22 mouse cellular contexts compared by ENCODE assay signal in the genomic region with DNA sequence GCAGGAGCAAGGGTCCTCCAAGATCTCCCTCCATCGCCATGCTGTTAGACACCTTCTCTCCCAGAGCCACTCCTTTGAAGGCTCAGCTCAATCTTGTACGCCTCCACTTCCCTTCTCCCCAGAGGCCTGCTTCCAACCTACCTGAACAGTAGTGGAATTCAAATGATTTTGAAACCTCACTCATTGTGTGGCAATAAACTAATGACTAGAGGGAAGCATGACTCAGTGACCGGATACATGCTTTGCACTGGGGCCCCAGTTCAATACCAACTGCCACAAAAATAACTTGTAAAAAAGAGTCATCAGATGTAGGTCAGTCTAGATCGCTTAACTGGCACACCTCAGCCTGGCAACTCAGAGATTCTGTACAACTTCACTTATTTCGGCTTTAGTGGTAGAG. TPM values are rescaled to one million over a fixed set of nuclear protein-coding genes. Genes with fewer than 3 reads are reported as not detected.
DNase-seq lines count a peak whose midpoint lies in the region; ATAC-seq and TF ChIP-seq lines count a peak whose summit lies in the region.
"Had no signal": no experiment of that assay in that cellular context is flagged by ENCODE, and none has a peak within 500 bp of the region (broad histone marks: within the 10 kb centered on the region; RNA-seq: fewer than 3 reads in every experiment).

No protein-coding gene starts in this region.

- 92% methylated on average over 5 of the region's 5 CpGs for WGBS in hindbrain, embryonic 14.5 days
- 92% methylated on average over 5 of the region's 5 CpGs for WGBS in hindbrain, embryonic 11.5 days
- WGBS in lung, postnatal 0 days = 82% methylated on average over 5 of the region's 5 CpGs
- 96% methylated on average over 5 of the region's 5 CpGs for WGBS in thymus, adult 2 months

- H3K4me3 ChIP-seq in hindbrain, embryonic 14.5 days (replicated peaks; ENCODE audit: low read length) = no peak overlapping the region
- H3K4me3 ChIP-seq in hindbrain, embryonic 11.5 days (ENCODE audit: low read depth, low read length) = no peak overlapping the region
- H3K4me3 ChIP-seq in lung, postnatal 0 days (ENCODE audit: low read depth, low read length) = no peak overlapping the region
- H3K4me3 ChIP-seq in thymus, adult 2 months (ENCODE audit: control insufficient read depth, insufficient read depth, low read length) = no peak overlapping the region
- H3K4me3 ChIP-seq: heart, embryonic 15.5 days; limb, embryonic 10.5 days; midbrain, embryonic 13.5 days had no signal

- no peak overlapping the region for H3K27ac ChIP-seq in hindbrain, embryonic 14.5 days
- no peak overlapping the region for H3K27ac ChIP-seq in hindbrain, embryonic 11.5 days (ENCODE audit: low read depth, low read length)
- H3K27ac ChIP-seq in lung, postnatal 0 days (ENCODE audit: low read length) = no peak overlapping the region
- no peak overlapping the region for H3K27ac ChIP-seq in thymus, adult 2 months (ENCODE audit: control insufficient read depth, insufficient read depth, low read length)
- H3K27ac ChIP-seq: embryonic facial prominence, embryonic 10.5 days; heart, embryonic 15.5 days; limb, embryonic 10.5 days; midbrain, embryonic 13.5 days had no signal

- no peak for DNase-seq in hindbrain, embryonic 14.5 days (ENCODE audit: low spot score)
- no peak for DNase-seq in hindbrain, embryonic 11.5 days (ENCODE audit: low spot score)
- DNase-seq in lung, postnatal 0 days (ENCODE audit: low spot score) = peak; percentile 19
- DNase-seq in lung, adult 18-20 months = no peak
- DNase-seq in gonadal fat pad, adult 2 months (ENCODE audit: low read depth) = peak; percentile 46
- no peak for DNase-seq in thymus, adult 2 months
- no peak for DNase-seq in adipocyte (ENCODE audit: low spot score)
- DNase-seq: adrenal gland, postnatal 36 days; cerebellum, adult 11-12 months; cerebellum, postnatal 10 days; gastrocnemius, postnatal 36 days; heart, postnatal 36 days; kidney, adult 2 months; kidney, postnatal 10 days had no signal

- peaks cover 22% of the 10 kb centered on the region for H3K4me1 ChIP-seq in hindbrain, embryonic 14.5 days (replicated peaks; ENCODE audit: control insufficient read depth, insufficient read depth, low read length)
- 0 out of 2 replicates have a peak, but pooled peaks cover 5% of the 10 kb centered on the region for H3K4me1 ChIP-seq in hindbrain, embryonic 11.5 days (replicated peaks; ENCODE audit: control insufficient read depth, insufficient read depth, low read length)
- peaks cover 13% of the 10 kb centered on the region; the same call in 1 of the 2 replicates for H3K4me1 ChIP-seq in lung, postnatal 0 days (ENCODE audit: insufficient read depth, low read depth, low read length)
- peaks cover 13% of the 10 kb centered on the region for H3K4me1 ChIP-seq in thymus, adult 2 months (replicated peaks; ENCODE audit: control insufficient read depth, insufficient read depth, low read length)

- no peak for TF ChIP-seq CTCF in lung, postnatal 0 days (IDR thresholded peaks at IDR 0.05)
- TF ChIP-seq CTCF in thymus, adult 2 months (IDR thresholded peaks at IDR 0.05; ENCODE audit: borderline replicate concordance, control insufficient read depth, extremely low read depth, insufficient read depth, low read length, poor library complexity) = no peak

- no peaks in the 10 kb centered on the region for H3K9me3 ChIP-seq in hindbrain, embryonic 14.5 days (ENCODE audit: control insufficient read depth, low read length)
- H3K9me3 ChIP-seq in hindbrain, embryonic 11.5 days (ENCODE audit: control insufficient read depth, low read length) = no peaks in the 10 kb centered on the region
- no peaks in the 10 kb centered on the region for H3K9me3 ChIP-seq in lung, postnatal 0 days (ENCODE audit: low read length)
- H3K9me3 ChIP-seq: embryonic facial prominence, embryonic 10.5 days; heart, embryonic 15.5 days; limb, embryonic 10.5 days; midbrain, embryonic 13.5 days had no signal

- peak overlapping the region; percentile 82; the same call in 1 of the 2 replicates for H3K4me2 ChIP-seq in hindbrain, embryonic 14.5 days (replicated peaks)
- H3K4me2 ChIP-seq in hindbrain, embryonic 11.5 days (replicated peaks; ENCODE audit: low read depth, low read length) = no peak overlapping the region
- no peak overlapping the region for H3K4me2 ChIP-seq in lung, postnatal 0 days (replicated peaks; ENCODE audit: low read depth, low read length)
- H3K4me2 ChIP-seq: heart, embryonic 15.5 days; midbrain, embryonic 13.5 days had no signal

- no peak for ATAC-seq in hindbrain, embryonic 14.5 days (ENCODE audit: low FRiP score)
- ATAC-seq in hindbrain, embryonic 11.5 days (ENCODE audit: low FRiP score) = no peak
- ATAC-seq in lung, postnatal 0 days = no peak
- ATAC-seq in monocyte, adult 5-6 weeks (replicated peaks; ENCODE audit: insufficient number of reproducible peaks, low FRiP score, low TSS enrichment, poor library complexity, severe bottlenecking) = peak; percentile 53; the same call in 1 of the 2 replicates
- ATAC-seq: CD4-positive, CD25-positive, alpha-beta regulatory T cell, adult 4 months; forebrain, embryonic 16.5 days; inflammation-experienced regulatory T-cells, adult 6 months; midbrain, embryonic 13.5 days had no signal

- H3K9ac ChIP-seq in hindbrain, embryonic 14.5 days = no peak overlapping the region
- H3K9ac ChIP-seq in hindbrain, embryonic 11.5 days (ENCODE audit: low read depth, low read length) = no peak overlapping the region
- H3K9ac ChIP-seq in lung, postnatal 0 days (replicated peaks; ENCODE audit: low read depth) = no peak overlapping the region
- H3K9ac ChIP-seq: heart, embryonic 15.5 days; midbrain, embryonic 13.5 days had no signal

- TF ChIP-seq POLR2A in thymus, adult 2 months (IDR thresholded peaks at IDR 0.05; ENCODE audit: control insufficient read depth, extremely low read depth, insufficient read depth, low read length, poor library complexity) = no peak

- H3K36me3 ChIP-seq in hindbrain, embryonic 14.5 days (replicated peaks; ENCODE audit: control insufficient read depth, insufficient read depth) = no peaks in the 10 kb centered on the region
- no peaks in the 10 kb centered on the region for H3K36me3 ChIP-seq in hindbrain, embryonic 11.5 days (ENCODE audit: control insufficient read depth, insufficient read depth, low read length)
- H3K36me3 ChIP-seq in lung, postnatal 0 days (ENCODE audit: insufficient read depth, low read length) = no peaks in the 10 kb centered on the region
- no peaks in the 10 kb centered on the region for H3K36me3 ChIP-seq in thymus, adult 2 months (ENCODE audit: control insufficient read depth, insufficient read depth, low read length)
- H3K36me3 ChIP-seq: embryonic facial prominence, embryonic 10.5 days; heart, embryonic 15.5 days; limb, embryonic 10.5 days; midbrain, embryonic 13.5 days had no signal

- no peaks in the 10 kb centered on the region for H3K27me3 ChIP-seq in hindbrain, embryonic 14.5 days (ENCODE audit: control insufficient read depth, insufficient read depth, low read length)
- no peaks in the 10 kb centered on the region for H3K27me3 ChIP-seq in hindbrain, embryonic 11.5 days (ENCODE audit: control insufficient read depth, insufficient read depth, low read length)
- H3K27me3 ChIP-seq in lung, postnatal 0 days (replicated peaks; ENCODE audit: insufficient read depth, low read length) = no peaks in the 10 kb centered on the region
- H3K27me3 ChIP-seq in thymus, adult 2 months (ENCODE audit: control insufficient read depth, insufficient read depth, low read length) = no peaks in the 10 kb centered on the region
- H3K27me3 ChIP-seq: heart, embryonic 15.5 days; midbrain, embryonic 13.5 days had no signal

- TF ChIP-seq EP300 in lung, postnatal 0 days (IDR thresholded peaks at IDR 0.05) = no peak

RNA-seq across cellular contexts. Expression of a gene that starts 26.3 kb away (rescaled TPM):
- polyA plus RNA-seq in hindbrain, embryonic 14.5 days (2014; fragmentation: Nextera tagmentation; extraction: Ambion mirVana) = 100 and 109 TPM in 2 replicates
- polyA plus RNA-seq in hindbrain, embryonic 11.5 days (2014; fragmentation: Nextera tagmentation; extraction: Ambion mirVana) = 22.0 and 31.3 TPM in 2 replicates
- polyA plus RNA-seq in lung, postnatal 0 days (2015; fragmentation: Nextera tagmentation; extraction: Ambion mirVana) = 14.1 and 17.3 TPM in 2 replicates
- 8.8 and 11.0 TPM in 2 replicates for polyA plus RNA-seq in gonadal fat pad, adult 2 months (2012; rRNA removed)
- total RNA-seq in monocyte, adult 5-6 weeks (2017) = 36.3 to 81.8 TPM (median 81.6 TPM) in 3 replicates
- polyA plus RNA-seq in thymus, adult 2 months (2012; rRNA removed) = 9.9 and 13.5 TPM in 2 replicates

RNA-seq across cellular contexts. Expression of a gene that starts 26.3 kb away (rescaled TPM):
- 119 and 124 TPM in 2 replicates for polyA plus RNA-seq in hindbrain, embryonic 14.5 days (2014; fragmentation: Nextera tagmentation; extraction: Ambion mirVana)
- 96.0 and 120 TPM in 2 replicates for polyA plus RNA-seq in hindbrain, embryonic 11.5 days (2014; fragmentation: Nextera tagmentation; extraction: Ambion mirVana)
- 43.3 and 53.5 TPM in 2 replicates for polyA plus RNA-seq in lung, postnatal 0 days (2015; fragmentation: Nextera tagmentation; extraction: Ambion mirVana)
- 24.1 and 33.8 TPM in 2 replicates for polyA plus RNA-seq in gonadal fat pad, adult 2 months (2012; rRNA removed)
- total RNA-seq in monocyte, adult 5-6 weeks (2017) = 23.8 to 64.8 TPM (median 30.9 TPM) in 3 replicates
- polyA plus RNA-seq in thymus, adult 2 months (2012; rRNA removed) = 44.5 and 54.3 TPM in 2 replicates

Comparison
In these comparisons a context has a peak if more than half of its experiments do, and no peak if none do; other contexts are left out.
1. DNase-seq: peak in lung, postnatal 0 days (single experiment) and gonadal fat pad, adult 2 months (single experiment); none in hindbrain, embryonic 14.5 days (single experiment), hindbrain, embryonic 11.5 days (single experiment), lung, adult 18-20 months (0 of 2), thymus, adult 2 months (single experiment) and adipocyte (single experiment).